Mouse (Mus musculus) cerebellum, adult 11 months (tissue): ENCODE measurements around the gene Ppp2r3a.

Experiments
- DNase-seq: peaks from one replicate; pipeline ENCODE4 v3.0.0; 2022

The Ppp2r3a gene

DNA sequence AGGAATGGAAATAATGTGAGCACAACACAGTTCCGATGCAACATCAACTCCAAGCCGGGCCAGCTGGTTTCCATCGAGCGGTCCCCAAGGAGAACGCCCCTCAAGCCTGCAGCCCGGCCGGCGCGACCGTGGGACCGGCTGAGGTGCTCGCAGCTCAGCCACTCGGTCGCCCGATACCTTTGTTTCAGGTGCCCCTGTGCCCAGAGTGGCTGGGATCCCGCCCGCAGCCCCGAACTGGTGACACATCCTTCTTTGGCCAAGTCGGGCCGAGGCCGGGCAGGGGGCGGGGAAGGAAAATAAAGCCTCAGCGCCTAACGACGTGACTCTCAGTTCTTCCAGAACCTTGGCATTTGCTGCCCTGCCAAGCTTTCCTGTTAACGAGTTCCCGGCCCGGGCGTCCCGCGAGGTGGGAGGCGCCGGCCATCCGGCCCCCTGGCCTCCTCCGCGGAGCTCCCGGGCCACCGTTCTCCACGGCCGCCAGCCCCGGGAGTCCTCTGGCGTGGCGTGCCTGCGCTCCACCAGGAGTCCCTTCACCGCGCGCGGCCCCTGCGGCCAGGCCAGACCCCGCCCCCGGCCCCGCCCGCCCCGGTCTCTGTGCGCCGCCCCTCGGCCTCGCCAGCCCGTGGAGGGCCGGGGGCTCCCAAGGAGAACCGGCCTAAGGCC, 483 bp downstream of the Ppp2r3a start:
- no peak for DNase-seq

DNA sequence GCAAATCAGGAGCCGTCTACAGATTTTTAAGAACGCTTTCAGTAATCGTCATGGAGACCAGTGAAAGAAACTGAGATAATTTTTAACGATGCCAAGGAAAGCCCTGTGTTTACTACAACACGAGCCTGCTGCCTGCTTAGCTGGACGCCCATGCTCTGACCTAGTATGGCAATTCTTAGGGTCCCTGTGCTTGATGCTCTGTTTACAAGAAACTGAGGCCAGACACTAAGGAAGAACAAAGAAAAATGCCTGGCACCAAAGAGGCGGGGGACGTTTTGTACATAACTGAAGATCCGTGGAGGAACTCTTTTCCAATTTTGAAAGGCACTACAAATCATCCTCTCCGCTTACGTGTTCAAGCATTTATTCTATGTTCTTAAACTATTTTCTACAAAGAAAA, 1.1 kb downstream of the Ppp2r3a start:
- peak; percentile 7 for DNase-seq

DNA sequence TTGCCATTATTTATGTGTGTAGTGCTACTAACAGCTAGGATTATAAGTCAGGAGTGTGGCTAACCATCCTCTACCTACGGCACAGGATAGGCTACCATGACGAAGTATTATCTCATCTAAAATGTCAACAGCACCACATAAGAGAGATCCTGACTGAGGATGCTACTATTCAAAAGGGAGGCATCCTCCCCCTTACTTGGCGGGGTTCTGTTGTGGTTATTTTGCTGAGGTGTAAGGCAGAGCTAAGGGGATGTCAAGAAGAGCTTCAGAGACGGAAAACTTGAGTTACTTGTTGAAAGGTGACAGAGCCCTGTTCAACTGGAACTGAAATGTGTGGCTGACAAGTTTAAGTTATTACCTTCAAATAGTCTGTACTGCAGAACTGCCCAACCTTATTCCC, 2.0 kb downstream of the Ppp2r3a start:
- no peak for DNase-seq

DNA sequence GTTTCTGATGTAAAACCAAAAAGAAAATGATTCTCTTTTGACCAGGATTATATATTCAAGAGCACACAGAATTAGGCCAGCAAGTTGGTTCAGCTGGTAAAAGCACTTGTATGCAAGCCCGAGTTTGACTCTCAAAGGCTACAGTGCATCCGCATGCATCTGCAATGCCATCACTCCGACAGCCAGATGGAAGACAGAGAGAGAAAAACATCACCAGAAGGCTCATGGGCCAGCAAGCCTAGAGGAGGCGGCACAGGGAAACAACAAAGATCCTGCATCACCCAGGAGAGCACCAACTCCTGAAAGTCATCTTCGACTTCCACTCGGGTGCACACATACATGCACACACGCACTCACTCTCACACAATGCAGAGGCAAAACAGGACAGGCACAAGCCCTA, 4.1 kb downstream of the Ppp2r3a start:
- DNase-seq, result no peak

DNA sequence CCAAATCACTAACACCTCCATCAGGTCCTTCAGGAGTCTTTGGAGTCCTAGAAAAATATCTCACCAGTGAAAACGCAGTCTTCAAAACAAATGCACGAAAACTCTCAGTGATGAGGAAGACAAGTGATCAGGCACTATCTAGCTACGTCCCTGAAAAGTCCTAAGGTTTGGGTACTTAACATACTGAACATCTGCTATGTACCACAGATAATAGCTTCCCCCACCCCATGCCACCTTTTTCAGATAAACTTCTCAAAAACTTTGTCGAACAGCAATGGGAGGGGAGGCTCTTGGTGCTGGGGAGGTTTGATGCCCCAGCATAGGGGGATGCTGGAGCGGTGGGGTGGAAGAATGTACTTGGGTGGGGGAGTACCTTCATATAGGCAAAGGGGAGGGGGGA, 6.1 kb downstream of the Ppp2r3a start:
- no peak for DNase-seq

DNA sequence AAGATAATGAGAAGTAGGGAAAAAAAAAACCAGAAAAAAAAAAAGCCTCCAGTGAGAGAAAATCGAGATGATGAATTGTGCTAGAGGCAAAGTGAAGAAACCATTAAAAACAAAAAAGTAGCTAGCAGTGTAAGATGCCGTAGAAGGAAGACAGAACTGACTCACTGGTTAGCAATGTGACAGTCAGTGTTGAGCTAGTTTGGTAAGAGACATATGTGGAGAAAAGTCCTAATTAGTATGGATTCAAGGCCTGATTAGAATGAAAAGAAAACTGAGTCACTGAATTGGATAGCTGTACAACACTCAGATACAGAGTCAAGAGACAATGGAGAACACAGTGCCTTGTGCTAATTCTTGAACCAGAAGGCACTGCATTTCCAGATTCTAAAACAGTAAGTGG, 7.9 kb downstream of the Ppp2r3a start:
- DNase-seq, result no peak

DNA sequence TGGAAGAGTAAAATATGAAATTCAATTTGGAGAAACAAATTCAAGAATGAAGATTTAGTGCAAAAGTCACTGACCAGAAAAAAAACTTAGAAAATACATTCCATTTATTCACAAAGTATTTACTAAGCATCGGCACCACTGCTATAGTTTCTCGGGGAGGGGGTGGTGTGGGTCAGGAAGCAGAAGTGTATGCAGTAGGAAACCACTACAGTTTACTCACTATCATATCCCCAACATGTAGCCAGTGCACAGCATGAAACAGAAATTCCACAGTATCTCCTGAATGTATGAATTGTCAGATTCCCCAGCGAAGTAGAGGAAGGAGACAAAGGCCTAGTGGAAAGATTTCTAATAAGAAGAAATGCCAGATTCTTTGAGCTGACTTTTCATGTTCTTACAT, 11.4 kb downstream of the Ppp2r3a start:
- DNase-seq, result no peak

DNA sequence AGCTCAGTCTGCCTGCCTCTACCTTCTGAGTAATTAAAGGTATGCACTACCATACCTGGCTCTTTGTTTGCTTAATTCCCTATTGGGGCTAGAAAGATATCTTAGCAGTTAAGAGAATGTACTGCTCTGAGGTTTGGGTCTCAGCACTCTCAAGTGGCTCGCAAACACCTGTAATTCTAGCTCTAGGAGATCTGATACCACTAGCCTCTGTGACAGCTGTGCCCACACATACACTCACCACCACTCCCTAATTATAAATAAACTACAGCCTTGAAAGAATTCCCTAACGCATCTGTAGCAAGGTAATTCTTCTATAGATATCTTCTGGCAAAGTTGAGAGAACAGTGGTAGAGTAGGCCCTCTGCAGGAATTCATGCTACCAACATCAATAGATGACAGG, 15.8 kb downstream of the Ppp2r3a start:
- no peak for DNase-seq

DNA sequence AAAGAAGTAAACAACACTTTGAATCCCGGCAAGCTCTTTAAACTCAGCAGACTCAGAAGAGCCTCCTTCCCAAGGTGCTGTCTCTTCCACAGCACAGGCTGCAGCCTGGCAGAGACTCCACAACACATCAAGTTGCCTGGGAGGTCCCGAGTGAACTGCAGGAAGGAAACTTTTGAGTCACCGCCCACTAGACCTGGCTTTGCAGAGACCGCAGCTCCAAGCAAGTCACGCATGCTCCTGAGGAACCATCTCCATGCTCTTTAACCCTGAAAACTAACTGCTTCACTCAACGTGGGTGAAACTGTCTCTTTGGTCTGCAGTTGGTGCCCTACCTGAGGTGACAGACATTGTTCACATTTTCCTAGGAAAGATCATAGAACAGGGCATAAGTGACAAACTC, 19.6 kb downstream of the Ppp2r3a start:
- no peak for DNase-seq

DNA sequence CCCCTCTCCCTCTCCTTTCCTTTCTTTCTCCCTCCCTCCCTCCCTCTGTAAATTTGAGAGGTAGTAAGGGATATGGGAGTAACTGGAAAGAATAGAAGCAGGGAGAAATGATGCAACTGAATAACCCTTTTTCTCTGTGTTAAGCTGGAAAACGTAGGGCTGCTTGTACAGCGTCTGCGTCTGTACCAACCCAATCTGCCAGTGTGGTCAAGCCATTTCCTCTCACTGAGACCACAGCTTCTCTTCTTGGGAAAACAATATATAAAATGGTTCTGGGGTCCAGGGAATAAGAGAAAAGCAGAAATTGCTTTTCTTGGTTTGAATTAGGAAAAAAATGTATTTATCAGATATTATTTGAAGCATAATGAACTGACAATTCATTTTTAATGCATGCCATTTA, 21.6 kb downstream of the Ppp2r3a start:
- no peak for DNase-seq

DNA sequence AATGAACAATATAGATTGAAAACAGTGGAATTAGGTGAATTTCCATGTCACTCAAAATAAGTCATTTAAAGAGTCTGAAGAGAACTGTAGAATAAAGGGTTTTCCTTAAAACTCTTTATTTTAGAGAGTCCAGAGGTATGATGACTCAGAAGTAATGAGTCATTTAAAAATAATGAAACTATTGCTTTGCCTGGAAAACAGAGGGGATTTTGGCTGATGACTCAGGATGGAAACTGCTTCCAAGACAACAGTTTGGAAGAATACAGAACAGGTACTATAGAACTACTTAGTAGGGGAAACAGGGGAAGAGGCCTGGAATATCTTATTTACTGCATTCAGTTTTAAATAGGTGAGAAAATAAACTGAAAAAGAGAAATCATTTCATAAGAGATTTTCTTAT, 22.7 kb downstream of the Ppp2r3a start:
- DNase-seq, result no peak

DNA sequence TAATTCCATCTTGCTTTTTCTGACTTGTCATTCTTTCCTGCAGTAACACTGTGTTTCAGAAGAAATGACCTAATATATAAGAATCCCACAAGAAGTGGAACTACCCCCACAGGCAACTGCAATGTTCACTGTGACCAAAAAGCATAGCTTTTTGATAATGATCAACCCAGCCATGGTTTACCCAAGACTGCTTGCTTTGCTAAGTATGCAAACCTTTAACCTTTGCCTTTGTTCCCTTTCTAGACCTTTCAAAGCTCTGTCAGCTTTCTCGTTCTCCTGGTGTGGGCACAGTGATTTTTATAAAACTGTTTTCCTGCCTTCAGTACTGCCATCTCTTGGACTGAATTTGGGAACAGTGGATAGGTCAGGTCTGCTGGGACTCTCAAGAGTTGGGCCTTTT, 43.6 kb downstream of the Ppp2r3a start:
- no peak for DNase-seq

DNA sequence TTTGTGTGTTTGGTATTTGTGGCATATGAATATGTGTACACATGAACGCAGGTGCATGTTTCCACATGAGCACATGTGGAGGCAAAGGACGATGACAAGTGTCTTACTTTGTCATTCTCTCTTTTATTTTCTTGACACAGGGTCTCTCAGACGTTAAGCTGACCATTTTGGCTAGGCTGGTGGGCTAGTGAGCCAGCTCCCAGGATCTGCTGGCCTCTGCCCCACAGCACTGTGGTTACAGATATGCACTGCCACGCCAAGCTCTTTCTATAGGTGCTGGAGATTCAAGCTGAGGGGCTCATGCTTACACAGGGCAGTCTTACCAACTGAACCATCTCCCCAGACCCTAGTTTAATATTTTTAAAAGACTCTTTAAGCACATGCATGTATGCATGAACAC, 45.1 kb downstream of the Ppp2r3a start:
- DNase-seq, result no peak

DNA sequence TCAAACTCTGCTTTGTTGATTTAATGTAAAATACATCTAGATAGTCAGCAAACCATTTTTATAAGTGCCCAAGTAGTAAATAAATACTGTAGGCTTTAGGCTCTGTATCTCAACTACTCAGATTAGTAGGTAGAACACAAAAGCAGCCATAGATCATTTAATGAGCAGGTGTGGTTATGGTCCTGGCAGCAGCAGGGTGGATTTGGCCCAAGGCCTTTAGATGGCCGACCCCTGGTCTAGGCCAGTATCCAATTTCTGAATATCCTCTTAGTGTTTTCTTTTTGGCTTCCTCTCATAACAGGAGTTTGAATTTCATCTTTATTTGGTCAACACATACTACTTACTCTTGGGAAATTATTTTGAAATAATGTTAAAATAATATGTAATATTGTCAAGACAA, 46.4 kb downstream of the Ppp2r3a start:
- DNase-seq, result no peak

DNA sequence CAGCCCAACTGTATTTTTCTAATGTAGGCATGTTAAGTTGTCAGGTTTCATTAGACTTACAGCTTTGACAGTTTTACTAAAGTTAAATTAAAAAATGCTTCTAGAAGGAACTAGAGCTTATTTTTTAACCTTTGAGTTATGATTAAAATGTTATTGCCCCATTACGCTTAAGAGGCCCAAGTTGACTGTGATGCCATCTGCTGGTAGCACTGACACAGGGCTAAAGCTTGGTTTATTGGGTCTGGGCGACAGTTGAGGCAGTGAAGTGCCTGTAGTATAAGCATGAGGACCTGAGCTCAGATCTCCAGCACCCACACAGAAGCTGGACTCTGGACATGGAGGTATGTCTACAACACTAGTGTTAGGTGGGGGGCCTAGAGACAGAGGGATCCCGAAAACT, 47.5 kb downstream of the Ppp2r3a start:
- no peak for DNase-seq

DNA sequence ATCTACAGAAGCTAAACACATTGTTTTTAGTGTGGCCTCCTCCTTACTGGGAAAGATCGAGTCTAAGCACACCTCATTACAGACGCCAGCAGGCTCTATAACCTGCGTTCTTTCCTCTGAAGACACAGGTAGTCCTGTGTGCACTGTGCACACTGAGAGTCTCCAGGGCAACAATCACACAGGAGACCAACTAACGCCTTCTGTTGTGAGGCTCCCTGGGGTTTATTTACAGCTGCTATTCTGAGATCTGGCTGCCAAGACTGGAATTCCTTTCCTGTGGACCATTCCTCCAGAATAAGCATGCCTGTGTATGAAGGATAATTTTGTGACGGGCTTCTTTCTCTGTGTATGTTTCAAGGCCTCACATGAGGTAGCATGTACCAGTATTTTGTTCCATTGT, 51.0 kb downstream of the Ppp2r3a start:
- DNase-seq, result no peak

DNA sequence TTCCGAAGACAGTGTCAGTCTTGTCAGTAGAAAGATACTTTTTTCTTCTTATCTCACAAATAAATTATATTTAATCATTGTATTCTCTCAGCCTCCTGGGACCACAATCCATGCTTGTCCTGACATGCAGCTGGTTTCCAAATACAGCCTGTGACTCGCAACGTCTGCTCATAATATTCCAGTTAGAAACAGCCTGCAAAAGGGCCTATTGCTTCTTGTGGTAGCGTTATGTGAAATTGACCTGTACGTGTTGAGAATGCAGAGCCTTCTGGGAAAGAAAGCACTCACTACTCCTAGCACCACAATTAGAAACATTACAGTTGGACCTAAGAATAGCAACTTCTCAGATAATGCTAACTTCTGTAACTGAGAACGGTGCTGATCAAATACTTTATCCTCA, 52.8 kb downstream of the Ppp2r3a start:
- no peak for DNase-seq

DNA sequence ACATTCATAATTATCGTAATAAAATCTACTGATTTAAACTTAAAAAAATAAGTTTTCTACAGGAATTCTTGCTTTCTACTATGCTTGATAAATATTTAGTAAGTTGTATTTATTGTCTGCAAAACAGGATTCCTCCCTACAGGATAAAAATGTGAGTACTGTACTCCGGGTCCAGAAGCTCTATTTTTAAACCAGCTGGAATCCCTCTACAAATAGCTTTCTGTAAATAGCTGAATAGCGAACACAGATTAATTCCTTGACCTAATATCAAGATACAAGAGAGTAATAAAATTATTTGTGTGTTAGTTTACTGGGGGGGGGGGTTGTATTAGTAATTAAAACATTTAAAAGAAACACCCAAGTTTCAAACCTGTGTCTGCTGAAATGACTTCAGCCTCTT, 53.3 kb downstream of the Ppp2r3a start:
- no peak for DNase-seq

DNA sequence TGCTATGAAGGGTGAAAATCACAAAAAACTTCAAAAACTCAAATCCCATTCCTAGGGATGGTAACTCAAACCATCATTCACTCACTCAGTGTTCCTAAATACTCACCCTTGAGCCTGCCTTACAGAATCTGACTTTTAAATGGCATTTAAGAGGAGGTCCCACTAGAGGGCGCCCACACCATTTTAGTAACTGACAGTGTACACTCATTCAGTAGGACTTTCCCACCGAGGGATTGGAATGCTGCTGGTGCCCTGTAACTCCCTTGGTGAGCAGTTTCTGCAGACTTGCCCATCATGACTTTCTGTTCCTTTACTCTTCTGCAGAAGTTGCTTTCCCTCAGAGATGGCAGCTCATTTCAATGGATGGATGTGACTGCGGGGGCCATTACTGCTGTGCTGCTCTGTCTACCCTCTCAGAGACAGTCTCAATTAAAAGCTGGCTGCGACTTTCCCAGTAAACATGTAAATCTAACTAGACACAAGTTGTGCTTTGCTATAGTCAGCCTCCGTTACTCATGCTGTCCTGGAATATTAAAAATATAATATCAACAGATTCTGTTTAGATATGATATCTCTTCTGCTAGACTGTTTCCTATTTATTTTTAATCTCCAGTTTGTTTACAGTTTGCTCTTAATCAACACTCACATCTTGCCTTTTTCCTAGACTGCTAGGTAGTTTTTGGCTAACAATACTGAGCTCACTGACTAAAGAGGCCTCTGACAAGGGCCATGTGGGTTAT, 69.5 kb downstream of the Ppp2r3a start:
- DNase-seq, result peak; percentile 58

DNA sequence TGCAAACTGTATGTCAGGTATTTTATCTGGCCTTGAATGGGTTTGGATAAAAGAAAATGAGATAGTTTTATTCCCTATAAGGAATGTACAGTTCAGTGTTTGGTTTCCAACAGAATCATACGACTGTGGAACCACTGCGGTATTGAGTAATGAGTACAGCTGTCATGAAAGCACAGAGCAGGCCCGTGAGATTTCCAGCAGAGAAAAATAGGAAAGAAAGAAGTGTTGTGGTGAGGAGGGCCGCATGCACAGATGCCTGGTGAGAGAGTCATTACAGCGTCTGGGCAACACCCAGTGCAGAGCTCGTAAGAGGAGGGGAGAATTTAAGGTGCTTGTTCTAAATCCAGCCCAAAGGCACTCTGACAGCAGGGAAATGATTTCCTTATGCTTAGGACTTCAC, 70.3 kb downstream of the Ppp2r3a start:
- no peak for DNase-seq

DNA sequence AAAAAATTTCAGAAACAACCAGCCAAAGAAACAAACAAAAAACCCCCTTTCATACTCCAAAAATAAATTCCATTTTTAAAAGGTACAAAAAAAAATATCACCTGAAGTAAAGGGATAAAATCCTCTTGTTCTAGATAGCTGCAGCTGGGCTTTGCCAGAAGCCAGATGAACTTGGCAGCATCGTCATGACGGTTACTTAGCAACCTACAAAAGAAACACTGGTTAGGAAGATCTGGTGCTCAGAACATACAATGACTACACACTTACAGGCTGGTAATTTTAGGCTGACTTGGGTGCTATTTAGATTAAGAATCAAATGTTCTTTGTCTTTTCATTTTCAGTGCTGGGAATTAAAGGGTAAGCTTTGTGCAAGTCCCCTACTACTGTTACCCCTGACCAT, 71.4 kb downstream of the Ppp2r3a start:
- no peak for DNase-seq

DNA sequence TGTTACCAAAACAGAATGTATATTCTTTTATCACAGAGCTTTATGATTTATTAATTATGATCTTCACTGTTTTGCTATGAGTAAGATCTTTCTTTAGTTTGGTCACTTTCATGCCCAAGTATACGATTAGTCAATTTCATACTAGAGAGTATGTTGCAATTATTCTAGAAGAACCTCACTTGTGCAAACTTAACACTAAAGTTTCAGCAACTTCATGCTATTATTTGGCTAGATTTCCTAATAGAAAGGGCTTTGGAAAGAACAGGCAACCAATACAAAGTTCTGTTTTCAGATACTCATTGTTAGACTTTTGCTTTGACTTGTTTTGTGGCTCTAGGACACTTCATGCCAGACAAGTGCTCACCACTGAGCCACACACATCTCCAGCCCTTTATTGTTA, 91.0 kb downstream of the Ppp2r3a start:
- no peak for DNase-seq

DNA sequence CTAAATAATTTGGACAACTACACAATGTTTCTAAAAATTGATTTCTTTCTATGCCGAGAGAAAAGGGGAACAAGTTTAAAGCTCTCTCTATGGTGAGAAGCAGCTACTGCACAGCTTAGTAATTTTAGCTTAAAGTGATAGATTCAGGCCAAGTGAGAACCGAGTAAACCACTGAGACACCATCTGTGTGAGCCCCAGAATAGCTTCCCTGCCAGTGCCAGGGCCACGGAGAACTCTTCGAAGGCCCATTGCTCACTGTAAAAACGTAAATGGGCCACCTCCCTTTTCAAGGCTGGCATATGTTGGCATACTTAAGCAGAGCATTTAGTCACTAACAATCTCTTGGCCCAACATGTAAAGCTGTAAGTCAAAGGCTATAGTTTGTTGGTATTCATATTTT, 91.5 kb downstream of the Ppp2r3a start:
- DNase-seq, result peak; percentile 69

DNA sequence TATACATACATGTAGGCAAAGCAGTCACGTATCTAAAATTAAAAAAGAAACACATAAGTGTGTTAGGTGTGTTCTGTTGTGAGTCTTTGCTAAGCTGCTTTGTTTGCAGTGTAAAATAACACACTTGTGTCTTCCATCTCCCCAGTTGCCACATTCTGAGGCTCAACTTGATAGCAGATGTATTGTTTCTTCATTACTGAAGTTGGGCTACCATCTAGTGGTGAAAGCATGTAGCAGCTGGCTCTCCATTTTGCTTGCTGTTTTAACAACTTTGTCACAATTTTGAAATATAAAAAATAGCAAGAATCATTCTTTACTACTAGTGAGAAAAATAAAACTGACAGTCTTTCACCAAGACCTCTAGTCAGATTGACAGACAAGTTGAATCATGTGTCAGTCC, 92.2 kb downstream of the Ppp2r3a start:
- peak; percentile 30 for DNase-seq

DNA sequence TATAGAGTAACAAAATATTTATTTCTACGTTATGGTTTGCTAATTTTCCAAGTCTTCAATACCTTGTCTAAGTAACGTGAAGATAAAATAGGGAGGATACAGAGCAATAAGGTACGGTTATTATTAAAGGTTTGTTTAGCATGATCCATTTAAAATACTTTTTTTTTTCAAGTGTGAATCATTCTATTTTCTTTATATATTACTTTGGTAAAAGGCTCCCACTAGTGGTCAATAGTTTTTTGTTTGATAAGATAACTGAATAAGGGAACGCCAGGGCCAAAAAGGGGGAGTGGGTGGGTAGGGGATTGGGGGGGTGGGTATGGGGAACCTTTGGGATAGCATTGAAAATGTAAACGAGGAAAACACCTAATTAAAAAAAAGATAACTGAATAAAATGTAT, 98.7 kb downstream of the Ppp2r3a start:
- DNase-seq, result no peak
